Mouse (Mus musculus) macrophage (primary cell): Measurements from ENCODE around the gene Mis12. TPM values are rescaled to one million over a fixed set of nuclear protein-coding genes. Genes with fewer than 3 reads are reported as not detected.

ENCODE experiments used
- H3K27ac ChIP-seq: fragments of 350-480 bp; formaldehyde crosslinking; 2 replicates; pipeline ENCODE4 v1.9.0; 2021
- H3K36me3 ChIP-seq: fragments of 350-480 bp; formaldehyde crosslinking; 2 replicates; pipeline ENCODE4 v1.9.0; 2021; ENCODE audit errors: inconsistent target
- H3K4me3 ChIP-seq: fragments of 350-480 bp; formaldehyde crosslinking; 2 replicates; pipeline ENCODE4 v1.9.0; 2021; ENCODE audit errors: inconsistent target
- H3K79me2 ChIP-seq: fragments of 350-480 bp; formaldehyde crosslinking; 2 replicates; pipeline ENCODE4 v1.9.0; 2021; ENCODE audit errors: inconsistent target
- WGBS: methylation state at CpG from one replicate; pipeline ENCODE4 v1.1.7; 2026; ENCODE audit warnings: inconsistent platforms; ENCODE audit not compliant: missing documents; 5-methylcytosine and 5-hydroxymethylcytosine counted together
- polyA plus RNA-seq: library from polyadenylated mRNA; stranded (reverse); fragments of 250-400 nt; gene quantifications from 3 replicates; pipeline ENCODE4 v1.2.4, GENCODE M21; 2018; ENCODE audit warnings: inconsistent platforms
- total RNA-seq, 78 experiments: library from RNA; depleted of rRNA; stranded (reverse); fragments of 250-400 nt; gene quantifications; 1 replicate in 9 of 78; 2 replicates in 24 of 78; 3 replicates in 43 of 78; 4 replicates in 2 of 78; pipeline ENCODE4 v1.2.4; 2018; ENCODE audit warnings: inconsistent platforms in 56 of 78

Mis12 gene
- total RNA-seq (2018; cell fraction: chromatin; rRNA removed), result 10 to 100 TPM in 10 of 26 experiments, 1 to 10 TPM in 16; 3.8 to 17.2 (median 9.3) TPM
- total RNA-seq (2018; cell fraction: cytosol; rRNA removed), result 10 to 100 TPM; 14.2 to 29.5 (median 24.0) TPM
- total RNA-seq (2018; cell fraction: nucleus; rRNA removed), result 10 to 100 TPM in 21 of 26 experiments, 1 to 10 TPM in 5; 7.4 to 30.2 (median 15.5) TPM
- 24.4 to 31.1 TPM (median 27.7 TPM) in 3 replicates for polyA plus RNA-seq

DNA sequence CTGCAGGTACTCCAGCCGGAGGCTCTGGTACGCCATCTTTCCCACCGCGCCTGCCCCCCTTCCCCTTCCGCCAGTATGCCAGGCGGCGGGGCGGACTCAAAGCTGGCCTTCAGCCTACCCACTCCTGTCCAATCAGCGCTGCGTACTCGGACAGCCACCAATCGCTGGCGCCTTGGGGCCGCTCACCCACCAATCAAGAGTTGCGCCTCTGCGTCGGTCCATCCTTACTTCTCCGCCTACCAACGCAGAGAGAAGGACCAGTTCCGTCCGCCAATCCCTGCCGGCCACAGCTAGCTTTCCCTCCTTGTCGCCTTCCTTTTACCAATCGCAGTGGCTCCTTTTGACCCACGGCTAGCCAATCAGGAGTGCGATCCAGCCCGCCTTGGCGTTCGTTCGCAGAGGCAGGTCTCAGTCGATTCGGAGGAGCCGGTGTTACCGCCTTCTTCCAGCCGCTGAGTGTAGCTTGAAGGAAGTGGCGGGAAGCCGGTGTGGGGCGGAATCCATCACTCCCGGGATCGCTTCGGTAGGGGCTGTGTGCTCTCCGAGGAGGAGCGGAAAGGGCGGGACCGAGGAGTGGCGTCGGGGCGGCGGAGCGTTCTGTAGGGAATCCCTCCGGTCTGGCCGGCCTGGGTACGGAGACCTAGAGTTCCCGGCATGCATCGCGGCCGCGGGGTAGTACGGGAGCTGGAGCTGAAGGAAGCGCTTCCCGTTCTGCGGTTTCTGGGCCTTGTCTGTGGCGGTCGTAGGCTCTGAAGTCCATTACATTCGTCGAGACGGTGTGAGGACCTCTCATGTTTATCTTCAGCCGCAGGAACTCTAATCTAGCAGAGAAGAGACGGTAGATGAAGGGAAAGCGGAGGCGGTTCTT is at the start of gene Mis12, which contains the start of gene Derl2:
Mis12 (plus strand) TSS at position 411 of the 868 bp plus-strand sequence.
Derl2 (minus strand) TSS at position 641 of the 868 bp plus-strand sequence.
- peaks cover 93% of the 10 kb centered on the region for H3K79me2 ChIP-seq
- H3K4me3 ChIP-seq, result peak within 1 kb of the TSS; percentile 99
- WGBS, result under 1% methylated on average over 70 of the region's 71 CpGs
- H3K36me3 ChIP-seq, result peaks cover 12% of the 10 kb centered on the region; the same call in 1 of the 2 replicates
- peak within 1 kb of the TSS; percentile 79 for H3K27ac ChIP-seq

DNA sequence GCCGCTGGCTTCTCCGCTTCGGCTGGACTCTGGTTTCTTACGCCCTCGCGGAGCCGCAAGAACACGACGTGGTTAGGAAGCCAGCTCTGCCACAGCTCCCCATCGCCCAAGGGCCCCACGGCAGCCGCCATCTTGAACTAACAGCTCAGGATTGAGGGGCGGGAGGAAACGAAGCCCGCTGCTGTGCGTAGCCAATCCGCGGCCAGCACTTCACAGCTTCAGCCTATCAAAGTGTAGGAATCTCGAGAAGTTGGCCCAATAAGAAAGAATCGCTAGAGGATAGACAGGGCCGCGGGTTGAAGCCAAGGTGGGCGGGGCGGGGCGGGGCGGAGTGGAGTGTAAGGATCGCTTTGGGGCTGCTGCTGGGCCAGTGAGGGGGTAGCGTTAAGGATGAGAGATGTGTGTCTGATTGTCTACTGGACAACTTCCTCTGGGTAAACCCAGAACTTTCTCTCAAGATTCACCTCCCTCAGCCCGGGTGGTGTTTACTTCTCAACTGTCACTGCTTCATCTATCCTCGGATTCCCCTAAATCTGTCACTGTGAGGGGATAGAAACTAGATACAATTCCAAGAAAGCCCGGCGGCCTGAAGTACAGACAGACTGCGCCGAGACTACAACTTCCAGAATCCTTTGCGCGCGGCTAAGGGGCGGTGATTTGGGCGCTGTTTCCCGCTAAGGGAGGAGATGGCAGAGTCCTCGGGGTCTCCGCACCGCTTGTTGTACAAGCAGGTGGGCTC is 49.4 kb upstream of the Mis12 start, which contains the start of the genes Nup88 and Rpain:
Nup88 (minus strand) TSS at position 153 of the 739 bp plus-strand sequence.
Rpain (plus strand) TSS at position 393 of the 739 bp plus-strand sequence.
- H3K27ac ChIP-seq, result peak within 1 kb of the TSS; percentile 73
- H3K4me3 ChIP-seq, result peak within 1 kb of the TSS; percentile 97
- peaks cover 39% of the 10 kb centered on the region for H3K36me3 ChIP-seq
- peaks cover 40% of the 10 kb centered on the region for H3K79me2 ChIP-seq
- WGBS, result under 1% methylated on average over 37 of the region's 43 CpGs

DNA sequence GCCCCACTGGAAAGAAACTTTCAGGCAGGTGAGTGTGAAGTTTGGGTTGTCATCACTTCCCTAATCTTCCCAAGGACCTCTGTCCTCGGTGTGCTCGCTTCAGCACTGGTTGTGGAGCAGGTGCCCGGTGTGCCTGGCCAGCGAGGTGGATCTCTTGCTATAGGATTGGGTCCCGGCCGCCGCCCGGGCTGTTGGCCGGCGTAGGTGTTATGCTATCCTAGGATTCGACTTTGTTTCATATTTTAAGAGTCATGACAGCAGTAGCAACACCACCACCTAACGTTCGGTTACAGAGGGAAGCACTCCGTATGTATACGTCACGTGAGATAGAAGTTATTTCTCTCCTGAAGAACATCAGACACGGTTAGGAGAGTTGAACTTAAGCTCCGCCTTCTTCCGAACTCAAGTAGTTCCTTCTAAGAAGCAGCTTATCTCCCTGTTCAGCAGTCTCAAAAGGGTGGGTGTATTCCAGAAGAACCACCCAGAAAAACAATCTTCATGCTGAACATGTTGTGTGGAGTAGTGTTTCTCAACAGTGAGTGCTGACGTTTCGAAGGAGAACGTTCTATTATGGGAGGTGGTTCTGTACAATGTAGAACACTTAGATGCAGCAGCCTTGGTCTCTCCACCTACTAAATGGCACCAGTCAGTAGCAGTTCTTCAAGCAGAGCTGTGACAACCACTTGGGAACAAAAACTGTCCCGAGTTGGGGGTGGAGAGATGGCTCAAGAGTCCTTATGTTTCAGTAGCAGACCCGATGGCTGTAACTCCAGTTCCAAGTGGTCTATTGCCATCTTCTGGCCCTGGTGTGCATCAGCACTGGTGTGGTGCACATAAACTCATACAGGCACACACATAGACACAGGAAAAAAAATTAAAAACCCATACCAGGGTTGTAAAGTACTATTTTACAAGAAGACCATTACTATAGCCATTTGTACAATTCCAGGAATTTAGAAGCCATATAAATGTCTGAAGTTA is 48.6 kb upstream of the Mis12 start:
- H3K4me3 ChIP-seq, result peak overlapping the region; percentile 97
- H3K27ac ChIP-seq, result peak overlapping the region; percentile 73
- H3K36me3 ChIP-seq, result peaks cover 38% of the 10 kb centered on the region
- peaks cover 40% of the 10 kb centered on the region for H3K79me2 ChIP-seq
- 12% methylated on average over 24 of the region's 24 CpGs for WGBS

DNA sequence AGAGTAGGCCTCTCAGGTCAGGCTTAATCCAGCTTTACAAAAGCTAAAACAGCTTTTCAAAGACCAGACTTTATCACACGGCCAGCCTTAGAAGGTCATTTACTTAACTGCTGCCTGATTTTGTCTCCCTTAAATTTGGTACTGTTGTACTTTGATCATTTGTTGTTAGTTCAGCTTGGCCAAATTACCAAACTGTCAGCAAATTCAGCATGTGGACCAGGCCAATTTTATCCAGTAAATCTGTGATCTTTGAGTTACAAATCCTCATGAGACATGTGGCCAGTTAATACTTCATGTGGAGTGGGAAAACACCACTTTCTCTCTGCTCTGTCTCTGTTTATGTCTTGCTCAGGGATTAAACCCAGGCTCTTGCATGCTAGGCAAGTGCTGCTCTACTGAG is 46.8 kb upstream of the Mis12 start:
- Histone ChIP-seq H3K36me3 (peaks cover 50% of the 10 kb centered on the region), H3K79me2 (peaks cover 32% of the 10 kb centered on the region), H3K27ac (no peak overlapping the region), H3K4me3 (no peak overlapping the region)
- WGBS, result 92% methylated on average over 1 of the region's 1 CpGs

DNA sequence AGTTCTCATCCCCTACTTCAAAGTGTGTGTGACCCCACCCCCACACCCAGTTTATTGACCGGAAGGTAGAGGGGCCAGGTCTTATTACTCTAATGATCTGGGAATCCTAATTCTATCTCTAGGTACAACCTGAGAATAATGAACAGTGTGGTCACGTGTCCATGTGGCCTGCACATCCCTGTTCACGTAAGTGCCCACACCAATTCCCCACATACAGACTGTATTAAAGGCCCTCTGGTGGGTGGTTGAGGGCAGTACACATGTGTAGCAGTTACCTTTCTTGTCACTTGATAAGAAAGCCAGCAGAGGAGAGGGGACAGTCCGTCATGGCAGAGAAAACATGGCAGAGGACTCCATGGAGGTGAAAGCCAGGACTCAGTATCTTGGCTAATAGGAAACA is 45.5 kb upstream of the Mis12 start:
- Histone ChIP-seq H3K79me2 (peaks cover 18% of the 10 kb centered on the region), H3K27ac (no peak overlapping the region), H3K36me3 (peaks cover 59% of the 10 kb centered on the region), H3K4me3 (no peak overlapping the region)
- 87% methylated on average over 4 of the region's 4 CpGs for WGBS

DNA sequence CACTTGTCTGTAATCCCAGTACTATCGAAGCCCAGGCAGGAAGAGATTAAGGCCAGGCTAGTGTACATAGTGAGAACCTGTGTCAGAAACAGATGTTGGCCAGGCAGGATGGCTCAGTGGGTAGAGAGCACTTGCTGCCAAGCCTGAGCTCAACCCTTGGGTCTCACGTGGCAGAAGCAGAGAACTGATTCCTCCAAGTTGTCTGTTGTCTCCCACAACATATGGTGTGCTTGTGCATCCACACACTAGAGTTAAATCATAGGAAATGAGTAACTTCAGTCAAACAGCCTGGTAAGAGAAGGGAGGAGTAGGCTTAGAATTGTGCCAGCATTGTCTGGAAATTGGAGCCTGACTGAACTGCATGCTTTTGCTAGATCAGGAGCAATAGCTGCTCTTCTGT is 44.2 kb upstream of the Mis12 start:
- Histone ChIP-seq H3K4me3 (no peak overlapping the region), H3K36me3 (peaks cover 59% of the 10 kb centered on the region), H3K79me2 (peaks cover 10% of the 10 kb centered on the region), H3K27ac (no peak overlapping the region)
- 92% methylated on average over 2 of the region's 2 CpGs for WGBS

DNA sequence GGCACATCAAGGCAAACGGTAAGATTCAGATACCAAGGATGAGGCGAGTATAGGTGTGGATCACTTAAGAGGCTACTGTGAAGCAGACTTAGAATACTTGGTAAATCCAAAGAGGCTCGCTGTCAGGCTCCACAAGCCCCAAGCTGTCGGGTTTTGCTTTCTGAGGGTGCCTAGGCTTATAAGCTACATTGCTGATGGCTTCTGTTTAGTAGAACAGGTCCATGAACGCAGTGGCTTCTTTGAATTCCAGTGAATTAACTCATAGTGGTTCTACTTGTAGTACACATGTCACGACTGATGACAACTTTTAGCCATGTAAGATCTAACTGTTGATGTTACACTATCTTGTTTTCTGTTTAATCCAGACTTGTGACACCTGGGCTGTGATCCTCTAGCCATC is 42.1 kb upstream of the Mis12 start:
- 89% methylated on average over 6 of the region's 6 CpGs for WGBS
- Histone ChIP-seq H3K79me2 (peaks cover 17% of the 10 kb centered on the region), H3K36me3 (peaks cover 59% of the 10 kb centered on the region), H3K4me3 (no peak overlapping the region), H3K27ac (no peak overlapping the region)

DNA sequence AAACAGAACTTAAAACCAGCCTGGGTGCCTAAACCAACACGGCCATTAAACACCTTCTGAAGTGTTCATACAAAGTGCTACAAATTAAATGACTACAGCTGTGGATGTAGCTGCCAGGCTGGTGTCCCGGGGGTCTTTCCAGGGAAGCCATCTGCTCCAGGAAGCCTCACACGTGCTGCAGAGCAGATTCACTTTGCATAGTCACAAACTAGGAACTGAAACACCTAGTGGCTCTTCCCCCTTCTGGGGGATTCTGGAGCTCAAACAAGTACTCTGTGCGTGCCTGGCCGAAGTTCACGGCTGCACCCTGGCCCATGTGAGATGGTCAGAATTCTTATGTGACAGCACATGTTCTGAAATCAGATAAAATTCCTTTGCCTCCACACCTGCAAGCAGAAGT is 39.2 kb upstream of the Mis12 start:
- H3K79me2 ChIP-seq, result peaks cover 19% of the 10 kb centered on the region
- H3K27ac ChIP-seq, result no peak overlapping the region
- H3K36me3 ChIP-seq, result peaks cover 31% of the 10 kb centered on the region
- whole genome bisulfite sequencing, result 53% methylated on average over 6 of the region's 6 CpGs
- no peak overlapping the region for H3K4me3 ChIP-seq

DNA sequence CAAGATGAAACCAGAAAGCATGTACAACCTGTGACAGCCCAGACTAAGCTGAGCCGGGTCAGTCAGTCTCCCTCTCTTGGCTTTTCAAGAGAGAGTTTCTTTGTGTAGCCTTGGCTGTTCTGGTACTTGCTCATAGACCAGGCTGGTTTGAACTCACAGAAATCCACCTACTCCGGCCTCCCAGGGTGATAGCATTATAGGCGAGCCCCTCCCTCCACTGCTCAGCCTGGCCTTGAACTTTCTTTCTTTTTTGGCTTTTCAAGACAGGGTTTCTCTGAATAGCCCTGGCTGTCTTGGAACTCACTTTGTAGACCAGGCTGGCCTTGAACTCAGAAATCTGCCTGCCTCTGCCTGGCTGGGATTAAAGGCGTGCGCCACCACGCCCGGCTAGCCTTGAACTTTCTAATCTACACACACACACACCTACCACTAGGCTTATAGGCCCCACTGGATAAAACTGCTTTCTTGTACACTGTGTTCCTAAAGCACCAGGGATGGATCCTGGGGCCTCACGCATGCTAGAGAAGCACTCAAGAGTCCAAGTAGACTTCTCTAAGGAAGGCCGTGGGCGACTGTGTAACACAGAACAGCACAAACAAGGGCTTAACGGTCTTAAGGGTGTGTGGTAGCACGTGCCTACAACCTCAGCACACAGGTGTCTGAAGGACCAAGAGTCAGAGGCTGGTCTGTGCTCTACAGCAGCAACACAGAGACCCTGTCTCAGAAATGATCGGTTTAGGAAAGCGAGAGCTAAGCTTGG is 38.5 kb upstream of the Mis12 start:
- Histone ChIP-seq H3K79me2 (peaks cover 19% of the 10 kb centered on the region), H3K4me3 (no peak overlapping the region), H3K27ac (no peak overlapping the region), H3K36me3 (peaks cover 31% of the 10 kb centered on the region)
- 95% methylated on average over 14 of the region's 14 CpGs for WGBS

DNA sequence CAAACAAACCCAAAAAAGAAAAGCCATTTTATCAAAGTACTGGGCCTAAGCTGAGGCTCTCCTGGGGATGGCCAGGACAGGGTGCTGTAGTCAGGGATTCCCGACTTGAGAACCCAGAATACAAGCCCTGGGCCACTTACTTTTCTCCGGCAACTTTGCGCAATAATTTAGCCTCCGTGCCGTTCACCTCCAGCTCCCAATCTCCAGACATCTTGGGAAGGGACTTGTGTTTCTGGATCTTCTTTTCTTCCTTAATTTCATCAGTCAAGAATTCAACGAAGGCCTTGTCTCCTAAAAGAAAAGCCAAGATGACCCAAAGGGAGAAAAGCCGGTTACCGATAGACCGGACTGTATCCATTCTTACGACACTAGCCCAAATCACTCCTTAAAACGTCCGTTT is 37.4 kb upstream of the Mis12 start:
- H3K27ac ChIP-seq, result peak overlapping the region; percentile 21
- WGBS, result 7% methylated on average over 12 of the region's 12 CpGs
- peak overlapping the region; percentile 71 for H3K4me3 ChIP-seq
- peaks cover 19% of the 10 kb centered on the region for H3K79me2 ChIP-seq
- H3K36me3 ChIP-seq, result peaks cover 31% of the 10 kb centered on the region

DNA sequence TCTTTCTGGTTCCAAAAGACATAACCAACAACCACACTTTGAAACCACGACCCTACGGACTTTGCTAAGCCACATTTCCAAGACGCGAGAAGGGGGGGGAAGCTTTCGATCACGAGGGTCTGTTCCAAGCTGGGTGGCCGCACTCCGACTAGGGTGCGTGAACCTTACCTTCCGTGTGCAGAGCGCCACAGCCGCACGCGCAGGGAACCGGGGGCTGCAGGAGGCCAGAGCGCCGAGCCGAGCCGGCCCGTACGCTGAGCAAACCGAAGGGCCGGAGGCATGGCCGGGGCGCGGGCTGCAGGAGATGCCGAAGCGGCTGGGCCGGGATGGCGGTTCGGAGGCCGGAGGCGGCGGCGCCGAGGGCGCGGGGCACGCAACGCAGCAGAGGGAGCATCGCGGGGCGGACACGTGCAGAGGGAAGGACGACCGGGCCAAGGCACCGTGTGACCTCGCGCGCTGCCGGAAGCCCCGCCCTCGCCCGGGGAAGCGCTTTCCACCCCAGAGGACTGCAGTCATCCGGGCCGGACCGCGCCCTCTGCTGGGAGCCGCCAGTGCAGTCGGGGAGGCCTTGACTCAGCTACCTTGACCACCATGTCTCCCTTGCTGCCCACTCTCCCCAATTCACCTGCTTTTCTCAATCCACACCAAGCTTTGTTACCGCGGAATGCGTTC is 36.7 kb upstream of the Mis12 start, which contains the start of gene C1qbp:
C1qbp (minus strand) TSS at position 470 of the 672 bp plus-strand sequence.
- H3K79me2 ChIP-seq, result peaks cover 19% of the 10 kb centered on the region
- H3K36me3 ChIP-seq, result peaks cover 31% of the 10 kb centered on the region
- under 1% methylated on average over 56 of the region's 64 CpGs for WGBS
- peak within 1 kb of the TSS; percentile 71 for H3K4me3 ChIP-seq
- peak within 1 kb of the TSS; percentile 21 for H3K27ac ChIP-seq

DNA sequence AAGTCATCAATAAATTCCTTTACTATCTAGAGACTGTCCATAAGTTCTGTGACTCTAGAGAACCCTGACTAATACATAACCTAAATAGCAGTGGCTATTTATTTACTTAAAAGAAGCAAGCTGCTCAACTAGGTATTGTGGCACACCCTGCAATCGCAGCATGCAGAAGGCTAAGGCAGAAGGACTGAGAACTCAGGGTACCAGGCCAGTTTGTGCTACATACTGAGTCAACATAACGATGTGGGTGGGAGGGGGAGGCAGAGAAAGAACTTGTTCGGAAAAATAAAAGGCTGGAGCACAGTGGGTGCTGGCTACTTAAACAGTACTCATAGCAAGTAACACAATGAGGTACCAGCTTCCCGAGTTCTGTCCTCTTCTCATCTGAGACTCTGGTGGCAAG is 18.2 kb upstream of the Mis12 start:
- H3K27ac ChIP-seq, result no peak overlapping the region
- WGBS, result 81% methylated on average over 4 of the region's 4 CpGs
- peaks cover 36% of the 10 kb centered on the region for H3K79me2 ChIP-seq
- peaks cover 28% of the 10 kb centered on the region for H3K36me3 ChIP-seq
- H3K4me3 ChIP-seq, result no peak overlapping the region
